Comparison of ENCODE assay signal across 13 mouse cellular contexts in the genomic region with DNA sequence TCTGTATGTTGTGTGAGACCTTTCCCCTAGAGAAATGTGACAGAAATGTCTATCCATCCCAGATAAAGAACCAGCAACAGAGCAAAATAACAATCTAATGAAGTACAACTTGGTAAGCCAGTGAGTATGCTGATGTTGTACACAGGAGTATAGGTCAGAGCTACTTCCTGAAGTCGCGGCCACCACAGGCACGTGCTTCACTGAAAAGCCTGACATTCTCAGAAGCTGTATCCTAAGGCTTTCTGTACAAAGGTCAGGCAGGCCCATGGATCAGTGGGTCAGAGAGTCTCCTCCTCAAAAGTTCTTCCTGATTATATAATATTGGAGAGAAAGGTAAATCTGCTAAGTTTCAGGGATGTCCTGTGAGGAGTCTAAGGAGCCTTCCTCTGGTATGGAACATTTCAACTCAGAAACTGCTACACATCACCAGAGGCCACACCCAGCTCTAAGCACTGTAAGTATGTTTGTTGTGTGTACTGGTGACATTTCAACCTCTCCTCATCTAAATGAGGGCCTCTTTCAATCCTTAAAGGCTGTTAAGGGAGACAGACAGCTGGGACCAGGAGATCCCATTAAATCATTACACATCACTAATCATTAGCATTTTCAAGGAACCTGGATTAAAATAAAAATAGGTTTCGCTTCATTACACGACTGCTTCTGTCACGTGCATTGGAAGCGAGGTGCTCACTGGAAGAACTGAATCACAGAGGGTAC.
"Had no signal": no experiment of that assay in that cellular context is flagged by ENCODE, and none has a peak within 500 bp of the region (broad histone marks: within the 10 kb centered on the region; RNA-seq: fewer than 3 reads in every experiment).

No protein-coding gene starts in this region.

- H3K9me3 ChIP-seq: limb, embryonic 10.5 days; liver, embryonic 15.5 days; midbrain, embryonic 13.5 days; neural tube, embryonic 15.5 days; stomach, embryonic 15.5 days had no signal

- H3K4me1 ChIP-seq: liver, embryonic 15.5 days; stomach, embryonic 15.5 days had no signal

- DNase-seq: lung, adult 2 months; lung, postnatal 36 days; thymus, adult 2 months; thymus, postnatal 25 days had no signal

- H3K4me3 ChIP-seq: left cerebral cortex, adult 2 months; limb, embryonic 10.5 days; liver, embryonic 15.5 days; midbrain, embryonic 13.5 days; myocyte; neural tube, embryonic 15.5 days; stomach, embryonic 15.5 days had no signal

- H3K36me3 ChIP-seq: limb, embryonic 10.5 days; liver, embryonic 15.5 days; midbrain, embryonic 13.5 days; neural tube, embryonic 15.5 days; stomach, embryonic 15.5 days had no signal

- H3K4me2 ChIP-seq: liver, embryonic 11.5 days; liver, embryonic 15.5 days; midbrain, embryonic 13.5 days; neural tube, embryonic 15.5 days; stomach, embryonic 15.5 days had no signal

- H3K27me3 ChIP-seq: liver, embryonic 15.5 days; midbrain, embryonic 13.5 days; neural tube, embryonic 15.5 days; stomach, embryonic 15.5 days had no signal

- ATAC-seq: lung, postnatal 0 days; midbrain, embryonic 13.5 days had no signal

- H3K27ac ChIP-seq: left cerebral cortex, adult 2 months; limb, embryonic 10.5 days; liver, embryonic 15.5 days; midbrain, embryonic 13.5 days; neural tube, embryonic 15.5 days; stomach, embryonic 15.5 days had no signal

- H3K9ac ChIP-seq: liver, embryonic 15.5 days; midbrain, embryonic 13.5 days; neural tube, embryonic 15.5 days; stomach, embryonic 15.5 days had no signal
